Mouse (Mus musculus): ENCODE measurements around the gene Arhgef9. TPM values are rescaled to one million over a fixed set of nuclear protein-coding genes. Genes with fewer than 3 reads are reported as not detected.
A peak's percentile ranks its signal among the peaks of the same experiment; 100 is the strongest.

The Arhgef9 gene
- polyA plus RNA-seq, 1 experiment from 2014 or later: 5.4 TPM

DNA sequence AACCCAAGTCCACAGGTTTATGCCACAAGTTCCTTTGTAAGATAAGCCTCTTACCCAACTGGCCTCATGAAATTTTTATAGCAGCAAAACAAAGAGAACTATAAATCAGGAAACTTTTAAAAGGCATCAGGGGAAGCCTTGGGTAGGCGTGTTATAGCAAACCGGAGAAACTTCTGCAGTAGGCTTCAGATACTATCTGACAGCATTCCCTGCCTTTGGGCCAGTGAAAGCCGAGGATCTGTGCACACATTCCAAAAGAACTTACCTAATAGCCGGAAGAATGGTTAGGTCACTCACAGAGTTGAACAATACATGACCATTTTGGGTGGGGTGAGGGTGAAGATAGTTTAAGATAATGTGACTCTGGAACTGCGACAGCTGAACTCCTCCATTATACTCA lies 168.7 kb downstream of the Arhgef9 start:
- Histone ChIP-seq H3K9me3 (ENCODE audit: control insufficient read depth, low read length) (no peaks in the 10 kb centered on the region), H3K4me1 (replicated peaks; ENCODE audit: control insufficient read depth, insufficient read depth) (no peaks in the 10 kb centered on the region), H3K4me2 (replicated peaks; ENCODE audit: low read depth) (no peak overlapping the region), H3K27ac (replicated peaks) (no peak overlapping the region), H3K9ac (ENCODE audit: low read length) (no peak overlapping the region), H3K27me3 (ENCODE audit: control insufficient read depth, insufficient read depth, low read length) (no peaks in the 10 kb centered on the region), H3K36me3 (ENCODE audit: control insufficient read depth, insufficient read depth, low read length) (no peaks in the 10 kb centered on the region), H3K4me3 (ENCODE audit: low read depth, low read length) (no peak overlapping the region)
- TF ChIP-seq EP300 (optimal IDR thresholded peaks at IDR 0.05): no peak
- TF ChIP-seq CTCF (IDR thresholded peaks at IDR 0.05; ENCODE audit: low read depth): no peak
- DNase-seq (ENCODE audit: low spot score) (no peak), ATAC-seq (ENCODE audit: low FRiP score, low TSS enrichment) (no peak)
- WGBS: 49% methylated on average over 5 of the region's 5 CpGs

- no peaks in the 10 kb centered on the region for H3K4me1 ChIP-seq (replicated peaks; ENCODE audit: control insufficient read depth, insufficient read depth)
- peak within 1 kb of the TSS; percentile 60 for H3K4me2 ChIP-seq (replicated peaks; ENCODE audit: low read depth)
- no peaks in the 10 kb centered on the region for H3K9me3 ChIP-seq (ENCODE audit: control insufficient read depth, low read length)
- TF ChIP-seq EP300 (optimal IDR thresholded peaks at IDR 0.05) (peak; percentile 34), CTCF (IDR thresholded peaks at IDR 0.05; ENCODE audit: low read depth) (no peak)
- ATAC-seq (ENCODE audit: low FRiP score, low TSS enrichment) (peak; percentile 97), DNase-seq (ENCODE audit: low spot score) (peak; percentile 73)
- no peaks in the 10 kb centered on the region for H3K27me3 ChIP-seq (ENCODE audit: control insufficient read depth, insufficient read depth, low read length)
- H3K27ac ChIP-seq (replicated peaks): peak within 1 kb of the TSS; percentile 89
- H3K9ac ChIP-seq (ENCODE audit: low read length): peak within 1 kb of the TSS; percentile 66
- WGBS: 8% methylated on average over 28 of the region's 30 CpGs
- no peaks in the 10 kb centered on the region for H3K36me3 ChIP-seq (ENCODE audit: control insufficient read depth, insufficient read depth, low read length)
- peak within 1 kb of the TSS; percentile 53 for H3K4me3 ChIP-seq (ENCODE audit: low read depth, low read length)
These were observed 170.2 kb downstream of the Arhgef9 start, which contains the start of gene Spin4 for GRCm38 (mm10) chrX:95026361-95026892. Gene Spin4 (minus strand): TSS chrX:95026682.

DNA sequence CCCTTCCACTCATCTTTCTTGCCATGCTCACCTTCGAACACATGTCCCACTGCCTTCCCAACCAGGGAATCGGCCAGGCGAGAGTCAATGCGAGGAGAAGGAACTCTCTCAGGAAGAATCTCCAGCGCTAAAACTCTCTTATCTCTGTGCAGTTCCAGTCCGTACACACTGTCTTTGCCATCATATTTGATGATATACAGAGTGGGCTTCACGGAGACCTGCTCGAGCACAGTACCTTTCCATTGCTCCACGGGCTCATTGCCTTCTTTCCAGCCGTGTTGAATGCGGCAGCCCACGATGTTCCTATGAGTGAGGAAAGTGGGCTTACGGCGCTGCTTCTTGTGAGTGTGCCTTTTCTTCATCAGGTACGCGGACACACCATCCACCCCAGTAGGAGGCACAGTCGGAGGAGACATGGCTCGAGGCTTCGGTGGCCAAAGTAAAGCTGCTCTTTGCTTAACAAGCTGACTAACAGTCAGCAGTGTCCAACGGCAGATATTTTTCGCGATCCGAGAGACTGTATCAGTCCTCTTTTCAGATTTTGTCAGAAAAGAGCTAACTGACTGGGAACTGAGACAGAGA lies 170.8 kb downstream of the Arhgef9 start:
- H3K4me2 ChIP-seq (replicated peaks; ENCODE audit: low read depth): peak overlapping the region; percentile 60
- peak overlapping the region; percentile 66 for H3K9ac ChIP-seq (ENCODE audit: low read length)
- WGBS: 15% methylated on average over 23 of the region's 23 CpGs
- no peak for DNase-seq (ENCODE audit: low spot score)
- ATAC-seq (ENCODE audit: low FRiP score, low TSS enrichment): 0 out of 2 replicates have a peak, but pooled peaks have one; percentile 56
- no peaks in the 10 kb centered on the region for H3K36me3 ChIP-seq (ENCODE audit: control insufficient read depth, insufficient read depth, low read length)
- no peak for TF ChIP-seq EP300 (optimal IDR thresholded peaks at IDR 0.05)
- TF ChIP-seq CTCF (IDR thresholded peaks at IDR 0.05; ENCODE audit: low read depth): peak; percentile 22; the same call in 1 of the 2 replicates
- H3K4me3 ChIP-seq (ENCODE audit: low read depth, low read length): peak overlapping the region; percentile 53
- H3K9me3 ChIP-seq (ENCODE audit: control insufficient read depth, low read length): no peaks in the 10 kb centered on the region
- no peaks in the 10 kb centered on the region for H3K27me3 ChIP-seq (ENCODE audit: control insufficient read depth, insufficient read depth, low read length)
- H3K4me1 ChIP-seq (replicated peaks; ENCODE audit: control insufficient read depth, insufficient read depth): no peaks in the 10 kb centered on the region
- peak overlapping the region; percentile 89 for H3K27ac ChIP-seq (replicated peaks)

- Histone ChIP-seq H3K27me3 (ENCODE audit: control insufficient read depth, insufficient read depth, low read length) (no peaks in the 10 kb centered on the region), H3K4me3 (ENCODE audit: low read depth, low read length) (no peak overlapping the region), H3K9ac (ENCODE audit: low read length) (no peak overlapping the region), H3K36me3 (ENCODE audit: control insufficient read depth, insufficient read depth, low read length) (no peaks in the 10 kb centered on the region), H3K27ac (replicated peaks) (no peak overlapping the region), H3K4me1 (replicated peaks; ENCODE audit: control insufficient read depth, insufficient read depth) (no peaks in the 10 kb centered on the region), H3K9me3 (ENCODE audit: control insufficient read depth, low read length) (no peaks in the 10 kb centered on the region), H3K4me2 (replicated peaks; ENCODE audit: low read depth) (no peak overlapping the region)
- TF ChIP-seq CTCF (IDR thresholded peaks at IDR 0.05; ENCODE audit: low read depth) (peak; percentile 78), EP300 (optimal IDR thresholded peaks at IDR 0.05) (no peak)
- WGBS: 20% methylated on average over 4 of the region's 4 CpGs
- no peak for ATAC-seq (ENCODE audit: low FRiP score, low TSS enrichment)
- no peak for DNase-seq (ENCODE audit: low spot score)
These were observed 184.6 kb downstream of the Arhgef9 start for GRCm38 (mm10) chrX:95012033-95012432.

Other genes starting within 250 kb of the Arhgef9 start
- 3.8 and 4.1 TPM in 2 replicates for gene Spin4, start 170.2 kb downstream of the Arhgef9 start, polyA plus RNA-seq (2015; fragmentation: Nextera tagmentation; extraction: Ambion mirVana)
- gene Amer1, start 248.0 kb upstream of the Arhgef9 start, polyA plus RNA-seq (2015; fragmentation: Nextera tagmentation; extraction: Ambion mirVana): 6.8 and 6.9 TPM in 2 replicates